Mouse (Mus musculus): ENCODE measurements around the gene Best3. TPM values are rescaled to one million over a fixed set of nuclear protein-coding genes. Genes with fewer than 3 reads are reported as not detected.

Gene Best3
- polyA plus RNA-seq (2012; rRNA removed), result 1.3 and 1.4 TPM in 2 replicates

DNA sequence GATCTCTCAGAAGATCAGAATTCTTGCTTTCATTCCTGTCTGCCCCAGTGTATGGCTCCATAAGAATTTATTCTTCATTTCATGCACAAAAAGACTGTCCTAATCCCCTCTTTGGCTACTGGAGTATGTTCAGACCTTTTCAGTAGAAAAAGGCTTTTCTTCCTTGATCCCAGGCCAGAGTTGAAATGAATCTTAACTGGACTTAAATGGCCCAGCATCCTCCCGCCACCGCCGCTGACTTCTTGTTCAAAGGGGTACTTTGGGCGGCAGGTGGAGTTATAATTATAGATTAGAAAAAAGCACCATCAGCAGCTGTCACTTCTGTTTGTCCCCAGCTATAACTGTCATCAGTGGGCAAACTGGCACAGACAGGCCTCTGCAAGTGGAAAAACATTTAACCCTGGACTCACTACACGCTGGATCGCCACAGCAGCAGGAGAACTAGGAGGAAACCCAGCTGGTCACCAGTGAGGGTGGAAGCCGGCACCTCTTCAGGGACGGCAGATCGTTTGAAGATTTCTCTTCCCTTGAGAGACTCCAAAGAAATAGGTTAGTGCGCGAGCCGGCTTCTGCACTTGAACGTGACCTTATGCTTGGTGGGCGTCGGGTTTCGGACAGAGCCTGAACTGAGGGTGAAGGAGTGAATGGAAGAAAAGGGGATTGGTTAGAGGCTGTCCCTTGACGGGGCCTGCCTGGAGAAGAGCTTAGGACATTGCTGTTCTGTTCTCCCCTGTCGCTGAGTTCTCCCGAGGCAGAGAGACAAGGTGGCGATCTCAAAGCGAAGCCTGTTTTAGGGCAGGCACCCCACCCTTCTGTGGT is at the start of gene Best3:
Gene Best3 (plus strand): TSS at position 51 of the 819 bp plus-strand sequence.
- H3K27ac ChIP-seq (ENCODE audit: control insufficient read depth, insufficient read depth, low read depth, low read length), result no peak within 1 kb of the TSS
- H3K4me1 ChIP-seq (ENCODE audit: control insufficient read depth, insufficient read depth, low read length), result no peaks in the 10 kb centered on the region
- H3K27me3 ChIP-seq (ENCODE audit: control insufficient read depth, insufficient read depth, low read length), result no peaks in the 10 kb centered on the region
- no peaks in the 10 kb centered on the region for H3K36me3 ChIP-seq (ENCODE audit: control insufficient read depth, insufficient read depth, low read length)
- TF ChIP-seq POLR2A (IDR thresholded peaks at IDR 0.05; ENCODE audit: control insufficient read depth, low read depth, low read length) (no peak), CTCF (IDR thresholded peaks at IDR 0.05; ENCODE audit: control insufficient read depth, insufficient read depth, insufficient replicate concordance, low read depth, low read length) (no peak)
- no peak within 1 kb of the TSS for H3K4me3 ChIP-seq (ENCODE audit: control insufficient read depth, low read depth, low read length)

DNA sequence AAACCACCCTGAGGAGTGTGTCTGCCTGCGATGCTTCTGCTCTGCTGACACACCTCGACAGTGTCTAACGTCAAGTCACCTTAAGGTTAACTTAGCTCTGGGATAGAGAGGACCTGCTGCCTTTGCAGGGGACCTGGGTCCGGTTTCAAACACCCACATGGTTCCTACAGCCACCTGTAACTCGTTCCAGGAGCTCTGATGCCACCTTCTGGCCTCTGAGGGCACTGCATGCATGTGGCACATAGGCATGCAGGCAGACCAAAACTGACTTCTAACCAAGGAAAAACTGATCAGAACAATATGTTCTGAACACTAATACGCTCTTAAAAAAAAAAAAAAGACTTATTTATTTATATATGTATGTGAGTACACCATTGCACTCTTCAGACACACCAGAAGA is 43.1 kb upstream of the Best3 start:
- H3K4me3 ChIP-seq (ENCODE audit: control insufficient read depth, low read depth, low read length), result no peak overlapping the region
- TF ChIP-seq POLR2A (IDR thresholded peaks at IDR 0.05; ENCODE audit: control insufficient read depth, low read depth, low read length) (no peak), CTCF (IDR thresholded peaks at IDR 0.05; ENCODE audit: control insufficient read depth, insufficient read depth, insufficient replicate concordance, low read depth, low read length) (peak; percentile 84; the same call in 1 of the 2 replicates)

DNA sequence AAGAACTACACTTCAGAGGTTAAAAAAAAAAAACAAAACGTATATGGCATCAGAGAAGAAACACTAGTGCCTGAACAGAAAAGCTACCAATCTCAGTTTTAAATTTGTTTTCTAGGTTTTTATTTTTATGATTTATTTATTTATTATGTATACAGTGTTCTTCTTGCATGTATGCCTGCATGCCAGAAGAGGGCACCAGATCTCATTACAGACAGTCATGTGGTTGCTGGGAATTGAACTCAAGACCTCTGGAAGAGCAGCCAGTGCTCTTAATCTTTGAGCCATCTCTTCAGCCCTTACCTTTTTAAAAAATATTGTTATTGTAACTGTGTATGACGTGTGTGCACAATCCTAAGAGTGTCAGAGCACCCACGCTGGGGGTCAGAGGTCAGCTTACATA is 42.0 kb upstream of the Best3 start:
- no peaks in the 10 kb centered on the region for H3K36me3 ChIP-seq (ENCODE audit: control insufficient read depth, insufficient read depth, low read length)
- H3K27ac ChIP-seq (ENCODE audit: control insufficient read depth, insufficient read depth, low read depth, low read length), result no peak overlapping the region
- TF ChIP-seq POLR2A (IDR thresholded peaks at IDR 0.05; ENCODE audit: control insufficient read depth, low read depth, low read length) (no peak), CTCF (IDR thresholded peaks at IDR 0.05; ENCODE audit: control insufficient read depth, insufficient read depth, insufficient replicate concordance, low read depth, low read length) (no peak)
- H3K4me1 ChIP-seq (ENCODE audit: control insufficient read depth, insufficient read depth, low read length), result no peaks in the 10 kb centered on the region
- H3K27me3 ChIP-seq (ENCODE audit: control insufficient read depth, insufficient read depth, low read length), result no peaks in the 10 kb centered on the region
- no peak overlapping the region for H3K4me3 ChIP-seq (ENCODE audit: control insufficient read depth, low read depth, low read length)

More for the DNA sequence above, 43.1 kb upstream of the Best3 start:
- Histone ChIP-seq H3K27me3 (ENCODE audit: control insufficient read depth, insufficient read depth, low read length) (no peaks in the 10 kb centered on the region), H3K36me3 (ENCODE audit: control insufficient read depth, insufficient read depth, low read length) (no peaks in the 10 kb centered on the region), H3K27ac (ENCODE audit: control insufficient read depth, insufficient read depth, low read depth, low read length) (no peak overlapping the region), H3K4me1 (ENCODE audit: control insufficient read depth, insufficient read depth, low read length) (no peaks in the 10 kb centered on the region)

DNA sequence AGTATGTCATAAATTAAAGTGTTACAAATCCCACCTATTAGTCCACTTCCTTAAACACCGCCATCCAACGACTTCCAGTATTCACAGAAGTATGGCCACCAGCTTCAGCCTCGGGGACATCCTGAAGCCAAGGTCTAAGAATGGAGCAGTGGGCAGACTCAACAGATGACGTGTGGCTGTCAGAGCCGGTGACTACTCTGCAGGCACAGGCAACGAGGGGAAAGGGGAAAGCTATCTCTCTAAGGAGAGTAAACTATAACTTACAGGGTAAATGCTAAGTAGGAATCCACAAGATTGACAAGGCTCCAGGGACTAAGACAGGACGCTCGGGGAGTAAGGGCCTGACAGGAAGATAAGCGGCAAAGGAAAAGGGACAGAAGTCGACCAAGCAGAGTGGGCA is 41.2 kb upstream of the Best3 start:
- H3K4me1 ChIP-seq (ENCODE audit: control insufficient read depth, insufficient read depth, low read length), result no peaks in the 10 kb centered on the region
- no peaks in the 10 kb centered on the region for H3K36me3 ChIP-seq (ENCODE audit: control insufficient read depth, insufficient read depth, low read length)
- H3K27ac ChIP-seq (ENCODE audit: control insufficient read depth, insufficient read depth, low read depth, low read length), result no peak overlapping the region
- no peak overlapping the region for H3K4me3 ChIP-seq (ENCODE audit: control insufficient read depth, low read depth, low read length)
- no peaks in the 10 kb centered on the region for H3K27me3 ChIP-seq (ENCODE audit: control insufficient read depth, insufficient read depth, low read length)
- no peak for TF ChIP-seq CTCF (IDR thresholded peaks at IDR 0.05; ENCODE audit: control insufficient read depth, insufficient read depth, insufficient replicate concordance, low read depth, low read length)
- TF ChIP-seq POLR2A (IDR thresholded peaks at IDR 0.05; ENCODE audit: control insufficient read depth, low read depth, low read length), result no peak

DNA sequence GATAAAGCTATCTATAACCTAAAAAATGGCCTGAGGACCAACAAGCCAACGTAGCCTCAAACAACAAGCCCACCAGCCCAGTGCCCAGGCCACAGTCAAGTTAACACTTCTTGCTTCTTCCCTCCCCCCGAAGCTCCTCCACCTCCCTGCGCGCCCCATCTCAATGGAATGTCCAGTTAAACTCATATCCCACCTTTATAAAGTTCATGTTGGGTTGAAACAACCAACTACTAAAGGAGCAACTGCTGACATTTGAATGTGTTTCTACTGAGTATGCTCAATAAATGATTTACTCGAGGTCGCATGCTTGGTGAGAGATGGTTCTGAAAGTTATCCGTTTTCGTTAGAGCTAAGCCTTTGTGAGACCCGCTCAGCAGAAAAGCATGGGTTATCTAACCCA is 37.7 kb upstream of the Best3 start:
- H3K4me1 ChIP-seq (ENCODE audit: control insufficient read depth, insufficient read depth, low read length), result no peaks in the 10 kb centered on the region; the same call in 1 of the 2 replicates
- no peak for TF ChIP-seq POLR2A (IDR thresholded peaks at IDR 0.05; ENCODE audit: control insufficient read depth, low read depth, low read length)
- TF ChIP-seq CTCF (IDR thresholded peaks at IDR 0.05; ENCODE audit: control insufficient read depth, insufficient read depth, insufficient replicate concordance, low read depth, low read length), result no peak

DNA sequence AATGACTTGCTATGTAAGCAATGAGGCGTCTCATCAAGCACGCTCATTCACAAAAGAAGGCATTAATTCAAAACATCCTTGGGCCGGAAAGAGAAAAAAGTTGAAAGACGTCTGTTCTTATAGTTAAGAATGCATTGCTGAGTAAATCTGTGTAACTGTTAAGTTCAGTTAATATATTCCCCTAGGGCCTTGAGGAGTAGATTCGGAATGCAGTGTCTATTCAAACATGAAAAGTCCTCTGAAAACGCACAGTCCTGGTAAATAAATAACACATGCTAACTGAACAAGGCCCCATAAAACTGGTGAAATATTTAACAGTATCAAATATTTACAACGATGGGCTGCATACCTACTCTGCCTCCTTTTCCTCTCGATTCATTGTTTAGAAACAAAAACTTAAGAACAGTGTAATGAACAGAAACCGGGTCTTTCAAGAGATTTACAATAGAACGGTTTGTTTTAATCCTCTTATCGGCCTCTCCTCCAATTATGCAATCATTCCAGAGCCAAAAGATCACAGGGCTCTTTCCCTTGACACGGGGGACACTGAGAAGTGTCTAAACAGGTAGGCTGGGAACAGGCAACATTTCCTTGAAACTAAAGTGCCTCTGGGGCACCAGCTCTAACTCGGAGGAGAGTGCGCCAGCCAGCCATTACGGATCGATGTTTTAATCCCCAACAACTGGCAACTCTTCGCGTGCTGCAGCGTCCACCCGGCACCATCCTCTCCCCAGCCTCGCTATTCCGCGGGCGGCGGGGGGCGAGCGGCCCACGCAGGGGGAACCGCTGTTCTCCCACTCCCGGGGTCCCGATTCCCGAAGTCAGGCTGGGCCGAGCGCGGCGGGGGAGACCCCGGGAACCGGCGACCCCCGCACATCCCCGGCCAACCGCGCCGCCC is 36.8 kb upstream of the Best3 start:
- TF ChIP-seq CTCF (IDR thresholded peaks at IDR 0.05; ENCODE audit: control insufficient read depth, insufficient read depth, insufficient replicate concordance, low read depth, low read length) (no peak), POLR2A (IDR thresholded peaks at IDR 0.05; ENCODE audit: control insufficient read depth, low read depth, low read length) (no peak)
- H3K36me3 ChIP-seq (ENCODE audit: control insufficient read depth, insufficient read depth, low read length), result no peaks in the 10 kb centered on the region
- no peaks in the 10 kb centered on the region for H3K27me3 ChIP-seq (ENCODE audit: control insufficient read depth, insufficient read depth, low read length)
- no peaks in the 10 kb centered on the region; the same call in 1 of the 2 replicates for H3K4me1 ChIP-seq (ENCODE audit: control insufficient read depth, insufficient read depth, low read length)
- no peak overlapping the region; the same call in 1 of the 2 replicates for H3K27ac ChIP-seq (ENCODE audit: control insufficient read depth, insufficient read depth, low read depth, low read length)
- peak overlapping the region; percentile 90 for H3K4me3 ChIP-seq (ENCODE audit: control insufficient read depth, low read depth, low read length)

More for the DNA sequence above, 37.7 kb upstream of the Best3 start:
- Histone ChIP-seq H3K27me3 (ENCODE audit: control insufficient read depth, insufficient read depth, low read length) (no peaks in the 10 kb centered on the region), H3K36me3 (ENCODE audit: control insufficient read depth, insufficient read depth, low read length) (no peaks in the 10 kb centered on the region), H3K4me3 (ENCODE audit: control insufficient read depth, low read depth, low read length) (no peak overlapping the region), H3K27ac (ENCODE audit: control insufficient read depth, insufficient read depth, low read depth, low read length) (no peak overlapping the region)

Data from testis, adult 2 months (tissue).